Mouse (Mus musculus) hindbrain, embryonic 13.5 days (tissue): Measurements from ENCODE around the gene Mkln1. TPM values are rescaled to one million over a fixed set of nuclear protein-coding genes. Genes with fewer than 3 reads are reported as not detected.

ENCODE experiments used
- ATAC-seq: fragments of 200-750 bp; cut with Nextera tagmentation; 2 replicates; pipeline ENCODE4 v1.8.0; 2017; ENCODE audit warnings: moderate TSS enrichment; ENCODE audit not compliant: low FRiP score
- H3K27ac ChIP-seq: fragments of 300-500 bp; sonication (generic); 2 replicates; pipeline ENCODE4 v1.5.1; 2015; ENCODE audit warnings: inconsistent platforms, mild to moderate bottlenecking, moderate library complexity
- H3K27me3 ChIP-seq: fragments of 300-500 bp; sonication (generic); 2 replicates; pipeline ENCODE4 v1.6.1; 2015; ENCODE audit warnings: mild to moderate bottlenecking, inconsistent platforms
- H3K36me3 ChIP-seq: fragments of 300-500 bp; sonication (generic); 2 replicates; pipeline ENCODE4 v1.6.1; 2015; ENCODE audit warnings: mild to moderate bottlenecking, inconsistent platforms
- H3K4me1 ChIP-seq: fragments of 300-500 bp; sonication (generic); replicated peaks from 2 replicates; pipeline ENCODE4 v1.6.1; 2015; ENCODE audit warnings: inconsistent platforms
- H3K4me2 ChIP-seq: fragments of 300-500 bp; sonication (generic); 2 replicates; pipeline ENCODE4 v1.6.1; 2015; ENCODE audit warnings: inconsistent platforms, mild to moderate bottlenecking, moderate library complexity
- H3K4me3 ChIP-seq: fragments of 300-500 bp; sonication (generic); 2 replicates; pipeline ENCODE4 v1.5.1; 2015; ENCODE audit warnings: mild to moderate bottlenecking, inconsistent platforms
- H3K9ac ChIP-seq: fragments of 300-500 bp; sonication (generic); 2 replicates; pipeline ENCODE4 v1.6.1; 2015; ENCODE audit warnings: mild to moderate bottlenecking, inconsistent platforms
- H3K9me3 ChIP-seq: fragments of 300-500 bp; sonication (generic); 2 replicates; pipeline ENCODE4 v1.6.1; 2016; ENCODE audit warnings: inconsistent platforms
- WGBS: fragments of 180-500 bp; shearing (Covaris S2); methylation state at CpG from one replicate; pipeline ENCODE4 v1.1.7; 2015; 5-methylcytosine and 5-hydroxymethylcytosine counted together
- polyA plus RNA-seq: library from polyadenylated mRNA; unstranded; fragments of >200 nt; fragmentation: Nextera tagmentation; extraction: Ambion mirVana; gene quantifications from 2 replicates; pipeline ENCODE4 v1.2.1, GENCODE M21; 2015

The Mkln1 gene
- polyA plus RNA-seq: 145 and 156 TPM in 2 replicates

GRCm38 (mm10) chr6:31398431-31399205 lies at the start of gene Mkln1:
Gene Mkln1, plus strand, starts transcription at chr6:31398735.
- Histone ChIP-seq H3K27me3 (no peaks in the 10 kb centered on the region), H3K4me2 (peak within 1 kb of the TSS; percentile 96), H3K9ac (peak within 1 kb of the TSS; percentile 97), H3K27ac (peak within 1 kb of the TSS; percentile 96), H3K4me3 (peak within 1 kb of the TSS; percentile 96), H3K36me3 (no peaks in the 10 kb centered on the region), H3K4me1 (peaks cover 39% of the 10 kb centered on the region), H3K9me3 (no peaks in the 10 kb centered on the region)
- WGBS: under 1% methylated on average over 61 of the region's 65 CpGs
- peak; percentile 98 for ATAC-seq

- Histone ChIP-seq H3K4me1 (peaks cover 14% of the 10 kb centered on the region), H3K9ac (no peak overlapping the region), H3K27ac (peak overlapping the region; percentile 73), H3K36me3 (no peaks in the 10 kb centered on the region), H3K9me3 (no peaks in the 10 kb centered on the region), H3K27me3 (no peaks in the 10 kb centered on the region), H3K4me2 (no peak overlapping the region), H3K4me3 (no peak overlapping the region)
- whole genome bisulfite sequencing: 80% methylated on average over 26 of the region's 26 CpGs
- peak; percentile 57; the same call in 1 of the 2 replicates for ATAC-seq
These were observed 41.9 kb upstream of the Mkln1 start for GRCm38 (mm10) chr6:31356444-31357191.

- H3K4me3 ChIP-seq: no peak overlapping the region
- H3K9ac ChIP-seq: no peak overlapping the region
- H3K36me3 ChIP-seq: no peaks in the 10 kb centered on the region
- 49% methylated on average over 4 of the region's 4 CpGs for WGBS
- no peaks in the 10 kb centered on the region for H3K9me3 ChIP-seq
- peaks cover 19% of the 10 kb centered on the region for H3K4me1 ChIP-seq
- ATAC-seq: peak; percentile 90
- peak overlapping the region; percentile 73 for H3K27ac ChIP-seq
- no peak overlapping the region for H3K4me2 ChIP-seq
- no peaks in the 10 kb centered on the region for H3K27me3 ChIP-seq
These were observed 41.2 kb upstream of the Mkln1 start for GRCm38 (mm10) chr6:31357286-31357685.

DNA sequence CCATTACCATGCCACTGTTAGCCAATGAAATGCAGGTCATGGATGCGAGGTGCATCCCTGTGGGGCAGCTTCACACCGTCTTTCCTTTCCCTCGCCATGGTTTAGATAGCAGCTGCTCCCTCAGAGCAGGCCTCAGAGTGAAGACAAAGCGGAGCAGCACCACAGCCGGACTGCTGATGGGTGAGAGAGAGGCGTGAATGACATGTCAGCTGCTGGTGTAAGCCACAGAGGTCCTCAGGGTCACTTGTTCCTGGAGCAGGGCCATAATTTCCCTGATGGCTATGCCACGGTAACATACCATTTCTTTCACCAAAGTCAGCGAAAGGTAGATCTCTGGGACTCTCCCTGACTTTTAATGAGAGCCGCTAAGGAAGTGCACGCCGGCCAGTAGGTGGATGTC lies 35.9 kb upstream of the Mkln1 start:
- Histone ChIP-seq H3K9me3 (no peaks in the 10 kb centered on the region), H3K9ac (no peak overlapping the region), H3K27me3 (no peaks in the 10 kb centered on the region), H3K4me1 (peaks cover 10% of the 10 kb centered on the region), H3K4me2 (no peak overlapping the region), H3K27ac (0 out of 2 replicates have a peak overlapping the region, but pooled peaks have one; percentile 1), H3K4me3 (no peak overlapping the region), H3K36me3 (no peaks in the 10 kb centered on the region)
- WGBS: 48% methylated on average over 11 of the region's 11 CpGs
- ATAC-seq: no peak

- Histone ChIP-seq H3K36me3 (no peaks in the 10 kb centered on the region), H3K9me3 (no peaks in the 10 kb centered on the region), H3K4me3 (no peak overlapping the region), H3K27me3 (no peaks in the 10 kb centered on the region), H3K4me2 (no peak overlapping the region), H3K27ac (no peak overlapping the region), H3K4me1 (peaks cover 10% of the 10 kb centered on the region), H3K9ac (no peak overlapping the region)
- 96% methylated on average over 3 of the region's 3 CpGs for WGBS
- ATAC-seq: no peak
These were observed 34.1 kb upstream of the Mkln1 start for GRCm38 (mm10) chr6:31364399-31364798.

DNA sequence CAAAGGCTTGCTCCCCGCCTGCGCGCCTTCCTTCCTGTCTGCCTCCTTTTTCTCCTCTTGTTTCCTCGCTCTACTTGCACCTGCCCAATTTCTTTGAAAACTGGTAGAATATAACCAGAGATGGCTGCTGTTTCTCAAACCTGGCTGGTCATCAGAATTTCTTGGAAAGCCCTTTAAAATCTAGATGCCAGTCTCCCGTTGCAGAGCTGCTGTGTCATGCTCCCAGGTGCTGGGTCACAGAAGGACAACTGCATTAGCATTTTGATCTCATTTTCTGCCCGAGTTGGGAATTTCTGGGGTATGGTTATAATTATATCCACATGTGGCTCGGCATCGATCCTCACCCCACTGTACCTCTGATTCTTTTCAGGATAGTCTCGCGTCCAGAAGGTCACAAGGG lies 30.6 kb upstream of the Mkln1 start:
- H3K9ac ChIP-seq: no peak overlapping the region
- no peak overlapping the region for H3K4me2 ChIP-seq
- no peaks in the 10 kb centered on the region for H3K9me3 ChIP-seq
- H3K27ac ChIP-seq: no peak overlapping the region
- no peaks in the 10 kb centered on the region for H3K36me3 ChIP-seq
- no peaks in the 10 kb centered on the region for H3K27me3 ChIP-seq
- WGBS: 70% methylated on average over 10 of the region's 10 CpGs
- 0 out of 2 replicates have a peak, but pooled peaks cover 5% of the 10 kb centered on the region for H3K4me1 ChIP-seq
- ATAC-seq: no peak
- no peak overlapping the region for H3K4me3 ChIP-seq

DNA sequence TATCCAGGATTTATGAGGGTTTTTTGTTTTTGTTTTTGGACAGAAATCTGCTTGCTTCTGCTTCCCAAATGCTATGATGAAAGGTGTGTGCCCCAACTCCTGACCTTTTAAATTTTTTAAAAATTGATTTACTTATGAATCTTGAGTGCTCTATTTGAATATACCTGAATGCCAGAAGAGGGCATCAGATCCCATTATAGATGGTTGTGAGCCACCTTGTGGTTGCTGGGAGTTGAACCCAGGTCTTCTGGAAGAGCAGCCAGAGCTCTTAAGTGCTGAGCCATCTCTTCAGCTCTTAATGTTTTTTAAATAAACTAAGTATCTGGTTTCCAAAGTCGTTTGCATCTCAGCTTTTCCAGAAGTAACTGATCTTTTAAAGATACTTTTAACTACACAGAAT lies 30.0 kb upstream of the Mkln1 start:
- no peak overlapping the region for H3K4me2 ChIP-seq
- no peak overlapping the region for H3K27ac ChIP-seq
- no peak overlapping the region for H3K4me3 ChIP-seq
- H3K9me3 ChIP-seq: no peaks in the 10 kb centered on the region
- 0 out of 2 replicates have a peak, but pooled peaks cover 5% of the 10 kb centered on the region for H3K4me1 ChIP-seq
- no peaks in the 10 kb centered on the region for H3K27me3 ChIP-seq
- no peaks in the 10 kb centered on the region for H3K36me3 ChIP-seq
- ATAC-seq: no peak
- H3K9ac ChIP-seq: no peak overlapping the region
- WGBS: 48% methylated on average over 1 of the region's 1 CpGs

GRCm38 (mm10) chr6:31369875-31370274 lies 28.7 kb upstream of the Mkln1 start:
- no peaks in the 10 kb centered on the region for H3K27me3 ChIP-seq
- no peak overlapping the region for H3K4me3 ChIP-seq
- no peak for ATAC-seq
- no peak overlapping the region for H3K4me2 ChIP-seq
- no peak overlapping the region for H3K27ac ChIP-seq
- 74% methylated on average over 3 of the region's 3 CpGs for WGBS
- no peak overlapping the region for H3K9ac ChIP-seq
- H3K36me3 ChIP-seq: no peaks in the 10 kb centered on the region
- H3K9me3 ChIP-seq: no peaks in the 10 kb centered on the region
- H3K4me1 ChIP-seq: 0 out of 2 replicates have a peak, but pooled peaks cover 5% of the 10 kb centered on the region

GRCm38 (mm10) chr6:31370550-31371061 lies 27.9 kb upstream of the Mkln1 start:
- Histone ChIP-seq H3K9ac (no peak overlapping the region), H3K27ac (no peak overlapping the region), H3K9me3 (no peaks in the 10 kb centered on the region), H3K36me3 (no peaks in the 10 kb centered on the region), H3K4me1 (0 out of 2 replicates have a peak, but pooled peaks cover 5% of the 10 kb centered on the region), H3K4me3 (no peak overlapping the region), H3K4me2 (no peak overlapping the region), H3K27me3 (no peaks in the 10 kb centered on the region)
- ATAC-seq: no peak
- 28% methylated on average over 14 of the region's 14 CpGs for WGBS

- ATAC-seq: no peak
- WGBS: 85% methylated on average over 3 of the region's 3 CpGs
- no peaks in the 10 kb centered on the region for H3K36me3 ChIP-seq
These were observed 27.4 kb upstream of the Mkln1 start for GRCm38 (mm10) chr6:31371140-31371539.

GRCm38 (mm10) chr6:31372620-31373019 lies 25.9 kb upstream of the Mkln1 start:
- Histone ChIP-seq H3K4me1 (0 out of 2 replicates have a peak, but pooled peaks cover 5% of the 10 kb centered on the region), H3K27me3 (no peaks in the 10 kb centered on the region), H3K36me3 (no peaks in the 10 kb centered on the region), H3K4me3 (no peak overlapping the region), H3K4me2 (no peak overlapping the region), H3K9me3 (no peaks in the 10 kb centered on the region), H3K9ac (no peak overlapping the region), H3K27ac (no peak overlapping the region)
- no peak for ATAC-seq
- WGBS: 62% methylated on average over 3 of the region's 3 CpGs

More at GRCm38 (mm10) chr6:31371140-31371539, 27.4 kb upstream of the Mkln1 start:
- 0 out of 2 replicates have a peak, but pooled peaks cover 5% of the 10 kb centered on the region for H3K4me1 ChIP-seq
- no peaks in the 10 kb centered on the region for H3K9me3 ChIP-seq
- H3K4me3 ChIP-seq: no peak overlapping the region
- H3K4me2 ChIP-seq: no peak overlapping the region
- no peaks in the 10 kb centered on the region for H3K27me3 ChIP-seq
- H3K9ac ChIP-seq: no peak overlapping the region
- no peak overlapping the region for H3K27ac ChIP-seq

- no peak overlapping the region for H3K9ac ChIP-seq
- no peak for ATAC-seq
- H3K27ac ChIP-seq: no peak overlapping the region
- WGBS: 95% methylated on average over 6 of the region's 6 CpGs
- no peaks in the 10 kb centered on the region for H3K9me3 ChIP-seq
- H3K4me3 ChIP-seq: no peak overlapping the region
- H3K4me1 ChIP-seq: 0 out of 2 replicates have a peak, but pooled peaks cover 5% of the 10 kb centered on the region
- no peaks in the 10 kb centered on the region for H3K27me3 ChIP-seq
- no peaks in the 10 kb centered on the region for H3K36me3 ChIP-seq
- H3K4me2 ChIP-seq: no peak overlapping the region
These were observed 25.4 kb upstream of the Mkln1 start for GRCm38 (mm10) chr6:31373084-31373673.
